Mouse (Mus musculus): ENCODE measurements around the gene Gm28047. TPM values are rescaled to one million over a fixed set of nuclear protein-coding genes. Genes with fewer than 3 reads are reported as not detected.

Gene Gm28047
- polyA plus RNA-seq, 1 experiment from 2014 or later: not detected

DNA sequence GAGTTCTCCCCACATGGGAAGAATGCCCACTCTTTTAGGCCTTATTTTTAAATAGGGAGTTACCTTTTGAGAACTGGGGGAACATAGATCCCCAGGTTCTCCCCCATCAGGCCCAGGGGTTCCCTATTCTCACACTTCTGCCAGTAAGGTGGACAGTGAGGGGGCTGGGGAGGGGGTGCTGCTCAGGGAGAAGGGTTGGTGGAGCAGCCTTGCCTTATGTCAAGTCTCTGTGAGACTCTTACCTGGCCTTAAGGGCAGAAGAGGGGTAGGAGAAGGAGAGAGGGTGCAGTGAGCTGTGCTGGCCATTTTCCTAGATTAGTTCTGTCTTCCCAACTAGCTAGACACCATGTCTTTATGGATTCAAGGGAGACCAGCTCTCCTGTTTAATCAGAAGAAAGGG lies 112.4 kb downstream of the Gm28047 start:
- Histone ChIP-seq H3K9me3 (ENCODE audit: control insufficient read depth, low read length) (no peaks in the 10 kb centered on the region), H3K9ac (ENCODE audit: low read depth, low read length) (no peak overlapping the region), H3K36me3 (ENCODE audit: control insufficient read depth, insufficient read depth, low read length) (no peaks in the 10 kb centered on the region), H3K27me3 (replicated peaks; ENCODE audit: control insufficient read depth, insufficient read depth, low read length) (no peaks in the 10 kb centered on the region), H3K4me3 (ENCODE audit: low read depth, low read length) (no peak overlapping the region), H3K27ac (ENCODE audit: low read depth, low read length) (no peak overlapping the region), H3K4me2 (no peak overlapping the region; the same call in 1 of the 2 replicates), H3K4me1 (replicated peaks; ENCODE audit: control insufficient read depth, insufficient read depth, low read length) (peaks cover 23% of the 10 kb centered on the region)
- DNase-seq (ENCODE audit: low spot score): no peak
- ATAC-seq (replicated peaks; ENCODE audit: low FRiP score): no peak

- H3K4me2 ChIP-seq: peak overlapping the region; percentile 89
- H3K4me1 ChIP-seq (replicated peaks; ENCODE audit: control insufficient read depth, insufficient read depth, low read length): peaks cover 23% of the 10 kb centered on the region
- H3K9ac ChIP-seq (ENCODE audit: low read depth, low read length): no peak overlapping the region
- H3K27ac ChIP-seq (ENCODE audit: low read depth, low read length): 0 out of 2 replicates have a peak overlapping the region, but pooled peaks have one; percentile 30
- WGBS: 48% methylated on average over 5 of the region's 5 CpGs
- no peaks in the 10 kb centered on the region for H3K36me3 ChIP-seq (ENCODE audit: control insufficient read depth, insufficient read depth, low read length)
- no peaks in the 10 kb centered on the region for H3K27me3 ChIP-seq (replicated peaks; ENCODE audit: control insufficient read depth, insufficient read depth, low read length)
- H3K9me3 ChIP-seq (ENCODE audit: control insufficient read depth, low read length): no peaks in the 10 kb centered on the region
- ATAC-seq (replicated peaks; ENCODE audit: low FRiP score) (no peak), DNase-seq (ENCODE audit: low spot score) (no peak)
- no peak overlapping the region for H3K4me3 ChIP-seq (ENCODE audit: low read depth, low read length)
These were observed 112.9 kb downstream of the Gm28047 start for GRCm38 (mm10) chr15:102512010-102512409.

- 26% methylated on average over 6 of the region's 6 CpGs for WGBS
- Histone ChIP-seq H3K36me3 (ENCODE audit: control insufficient read depth, insufficient read depth, low read length) (no peaks in the 10 kb centered on the region), H3K4me1 (replicated peaks; ENCODE audit: control insufficient read depth, insufficient read depth, low read length) (peaks cover 22% of the 10 kb centered on the region), H3K27me3 (replicated peaks; ENCODE audit: control insufficient read depth, insufficient read depth, low read length) (no peaks in the 10 kb centered on the region), H3K27ac (ENCODE audit: low read depth, low read length) (no peak overlapping the region; the same call in 1 of the 2 replicates), H3K4me3 (ENCODE audit: low read depth, low read length) (peak overlapping the region; percentile 60; the same call in 1 of the 2 replicates), H3K9me3 (ENCODE audit: control insufficient read depth, low read length) (no peaks in the 10 kb centered on the region), H3K4me2 (peak overlapping the region; percentile 89), H3K9ac (ENCODE audit: low read depth, low read length) (no peak overlapping the region)
- DNase-seq (ENCODE audit: low spot score) (no peak), ATAC-seq (replicated peaks; ENCODE audit: low FRiP score) (no peak)
These were observed 113.5 kb downstream of the Gm28047 start for GRCm38 (mm10) chr15:102511285-102511833.

DNA sequence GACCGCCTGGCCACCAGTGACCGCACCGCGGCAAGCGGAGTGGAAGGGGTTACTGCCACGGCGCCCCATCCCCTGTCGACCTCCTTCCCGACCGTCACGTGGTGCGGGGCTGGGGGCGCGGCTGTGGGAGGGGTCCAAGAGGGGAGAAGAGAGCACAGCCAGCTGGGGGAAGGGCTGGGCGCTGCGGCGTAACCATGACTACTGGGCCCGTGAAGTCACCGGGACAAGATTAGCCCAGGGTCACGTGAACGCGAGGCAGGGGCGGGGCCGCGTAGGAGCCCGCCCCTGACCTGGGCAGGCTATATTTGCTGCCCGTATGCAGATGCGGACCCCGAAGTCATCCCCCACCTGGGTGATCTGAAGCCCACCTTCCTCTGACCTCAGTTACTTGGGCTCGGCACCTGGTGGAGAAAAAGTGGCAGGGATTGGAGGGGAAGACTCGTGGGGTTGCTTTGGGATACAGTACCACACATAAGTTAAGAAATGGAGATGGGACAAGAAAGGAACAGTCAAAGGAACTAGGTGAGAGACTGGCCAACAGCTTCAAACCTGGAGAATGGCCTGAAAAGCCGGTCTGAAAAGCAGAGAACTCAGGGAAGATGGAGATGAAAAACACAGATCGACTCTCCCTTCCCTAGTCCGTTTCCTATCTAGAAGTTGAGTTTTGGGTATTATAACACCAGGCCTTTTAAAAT lies 114.1 kb downstream of the Gm28047 start:
- peak; percentile 95 for ATAC-seq (replicated peaks; ENCODE audit: low FRiP score)
- Histone ChIP-seq H3K27ac (ENCODE audit: low read depth, low read length) (peak overlapping the region; percentile 58), H3K4me3 (ENCODE audit: low read depth, low read length) (peak overlapping the region; percentile 60), H3K27me3 (replicated peaks; ENCODE audit: control insufficient read depth, insufficient read depth, low read length) (no peaks in the 10 kb centered on the region), H3K9ac (ENCODE audit: low read depth, low read length) (peak overlapping the region; percentile 47), H3K9me3 (ENCODE audit: control insufficient read depth, low read length) (no peaks in the 10 kb centered on the region), H3K4me1 (replicated peaks; ENCODE audit: control insufficient read depth, insufficient read depth, low read length) (peaks cover 15% of the 10 kb centered on the region), H3K36me3 (ENCODE audit: control insufficient read depth, insufficient read depth, low read length) (no peaks in the 10 kb centered on the region), H3K4me2 (peak overlapping the region; percentile 89)
- peak; percentile 91 for DNase-seq (ENCODE audit: low spot score)
- WGBS: 3% methylated on average over 34 of the region's 34 CpGs

- 10% methylated on average over 9 of the region's 9 CpGs for WGBS
- Histone ChIP-seq H3K9ac (ENCODE audit: low read depth, low read length) (peak overlapping the region; percentile 47), H3K9me3 (ENCODE audit: control insufficient read depth, low read length) (no peaks in the 10 kb centered on the region), H3K36me3 (ENCODE audit: control insufficient read depth, insufficient read depth, low read length) (no peaks in the 10 kb centered on the region), H3K27me3 (replicated peaks; ENCODE audit: control insufficient read depth, insufficient read depth, low read length) (no peaks in the 10 kb centered on the region), H3K4me1 (replicated peaks; ENCODE audit: control insufficient read depth, insufficient read depth, low read length) (peaks cover 13% of the 10 kb centered on the region), H3K4me2 (peak overlapping the region; percentile 89), H3K4me3 (ENCODE audit: low read depth, low read length) (peak overlapping the region; percentile 60), H3K27ac (ENCODE audit: low read depth, low read length) (peak overlapping the region; percentile 58)
- ATAC-seq (replicated peaks; ENCODE audit: low FRiP score) (no peak; the same call in none of the 2 replicates), DNase-seq (ENCODE audit: low spot score) (no peak)
These were observed 114.8 kb downstream of the Gm28047 start for GRCm38 (mm10) chr15:102510110-102510509.

- Histone ChIP-seq H3K36me3 (ENCODE audit: control insufficient read depth, insufficient read depth, low read length) (0 out of 2 replicates have a peak, but pooled peaks cover 7% of the 10 kb centered on the region), H3K27ac (ENCODE audit: low read depth, low read length) (no peak overlapping the region), H3K4me2 (no peak overlapping the region), H3K9ac (ENCODE audit: low read depth, low read length) (no peak overlapping the region), H3K4me3 (ENCODE audit: low read depth, low read length) (no peak overlapping the region), H3K9me3 (ENCODE audit: control insufficient read depth, low read length) (no peaks in the 10 kb centered on the region), H3K27me3 (replicated peaks; ENCODE audit: control insufficient read depth, insufficient read depth, low read length) (no peaks in the 10 kb centered on the region), H3K4me1 (replicated peaks; ENCODE audit: control insufficient read depth, insufficient read depth, low read length) (peaks cover 13% of the 10 kb centered on the region)
- WGBS: 77% methylated on average over 3 of the region's 3 CpGs
- DNase-seq (ENCODE audit: low spot score): no peak
- no peak for ATAC-seq (replicated peaks; ENCODE audit: low FRiP score)
These were observed 116.5 kb downstream of the Gm28047 start for GRCm38 (mm10) chr15:102508336-102508735.

- Histone ChIP-seq H3K9me3 (ENCODE audit: control insufficient read depth, low read length) (no peaks in the 10 kb centered on the region), H3K4me1 (replicated peaks; ENCODE audit: control insufficient read depth, insufficient read depth, low read length) (peaks cover 13% of the 10 kb centered on the region), H3K36me3 (ENCODE audit: control insufficient read depth, insufficient read depth, low read length) (peaks cover 11% of the 10 kb centered on the region), H3K27ac (ENCODE audit: low read depth, low read length) (no peak overlapping the region), H3K4me3 (ENCODE audit: low read depth, low read length) (no peak overlapping the region), H3K9ac (ENCODE audit: low read depth, low read length) (no peak overlapping the region), H3K4me2 (no peak overlapping the region), H3K27me3 (replicated peaks; ENCODE audit: control insufficient read depth, insufficient read depth, low read length) (no peaks in the 10 kb centered on the region)
- DNase-seq (ENCODE audit: low spot score) (no peak), ATAC-seq (replicated peaks; ENCODE audit: low FRiP score) (no peak)
These were observed 117.3 kb downstream of the Gm28047 start for GRCm38 (mm10) chr15:102507561-102507960.

GRCm38 (mm10) chr15:102506864-102507263 lies 118.0 kb downstream of the Gm28047 start:
- ATAC-seq (replicated peaks; ENCODE audit: low FRiP score) (no peak), DNase-seq (ENCODE audit: low spot score) (no peak)
- Histone ChIP-seq H3K9me3 (ENCODE audit: control insufficient read depth, low read length) (no peaks in the 10 kb centered on the region), H3K4me2 (no peak overlapping the region), H3K4me3 (ENCODE audit: low read depth, low read length) (no peak overlapping the region), H3K27ac (ENCODE audit: low read depth, low read length) (no peak overlapping the region), H3K36me3 (ENCODE audit: control insufficient read depth, insufficient read depth, low read length) (peaks cover 17% of the 10 kb centered on the region), H3K9ac (ENCODE audit: low read depth, low read length) (no peak overlapping the region), H3K4me1 (replicated peaks; ENCODE audit: control insufficient read depth, insufficient read depth, low read length) (peaks cover 11% of the 10 kb centered on the region), H3K27me3 (replicated peaks; ENCODE audit: control insufficient read depth, insufficient read depth, low read length) (no peaks in the 10 kb centered on the region)
- 79% methylated on average over 1 of the region's 1 CpGs for WGBS

GRCm38 (mm10) chr15:102506464-102506830 lies 118.4 kb downstream of the Gm28047 start:
- no peaks in the 10 kb centered on the region for H3K27me3 ChIP-seq (replicated peaks; ENCODE audit: control insufficient read depth, insufficient read depth, low read length)
- H3K4me2 ChIP-seq: no peak overlapping the region
- H3K4me3 ChIP-seq (ENCODE audit: low read depth, low read length): no peak overlapping the region
- peaks cover 7% of the 10 kb centered on the region for H3K4me1 ChIP-seq (replicated peaks; ENCODE audit: control insufficient read depth, insufficient read depth, low read length)
- H3K9me3 ChIP-seq (ENCODE audit: control insufficient read depth, low read length): no peaks in the 10 kb centered on the region
- 55% methylated on average over 2 of the region's 2 CpGs for WGBS
- no peak overlapping the region for H3K27ac ChIP-seq (ENCODE audit: low read depth, low read length)
- H3K36me3 ChIP-seq (ENCODE audit: control insufficient read depth, insufficient read depth, low read length): peaks cover 21% of the 10 kb centered on the region
- DNase-seq (ENCODE audit: low spot score) (no peak), ATAC-seq (replicated peaks; ENCODE audit: low FRiP score) (no peak)
- H3K9ac ChIP-seq (ENCODE audit: low read depth, low read length): no peak overlapping the region

All from liver, embryonic 11.5 days (tissue).